Mouse (Mus musculus): ENCODE measurements at regions not wholly inside any gene's neighbourhood (a gene's known extent, or its start where the extent isn't known, plus 50 kb on each side); places are given as distances from the start of the nearest gene placed in this dataset.

DNA sequence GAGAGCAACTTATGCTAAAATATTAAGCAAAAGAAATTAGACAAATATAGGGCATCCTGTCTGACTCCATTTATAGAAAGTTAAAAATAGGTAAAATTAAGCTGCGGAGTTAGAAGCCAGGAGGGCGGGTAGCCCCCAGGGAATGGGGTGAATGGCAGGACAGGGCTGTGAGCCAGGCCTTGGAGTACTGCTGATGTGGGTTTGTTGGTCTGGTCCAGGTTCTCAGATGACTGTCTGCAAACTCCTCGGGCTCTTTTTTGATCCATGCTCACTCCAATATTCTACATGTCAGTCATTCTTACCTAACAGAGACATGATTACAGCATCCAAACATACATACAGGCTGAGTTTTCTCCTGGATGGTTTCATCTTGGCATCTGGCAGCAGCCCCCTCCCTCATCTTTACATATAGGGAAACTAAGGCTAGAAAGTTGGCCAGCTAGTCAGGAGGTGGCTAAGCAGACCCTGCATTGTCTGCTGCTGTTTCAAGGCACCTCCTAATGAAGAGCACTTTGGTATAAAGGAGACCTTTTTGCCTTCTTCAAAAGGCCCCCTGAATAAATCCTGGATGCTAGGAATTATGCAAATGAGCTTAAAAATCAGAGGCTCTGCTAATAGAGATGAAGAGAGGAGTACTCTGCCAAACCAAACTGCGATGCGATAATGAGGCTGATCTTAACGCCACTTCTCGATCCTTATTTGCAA, 354.4 kb downstream of the Xylt1 start:
- no peak for DNase-seq (ENCODE audit: low spot score in 2 of 2)

DNA sequence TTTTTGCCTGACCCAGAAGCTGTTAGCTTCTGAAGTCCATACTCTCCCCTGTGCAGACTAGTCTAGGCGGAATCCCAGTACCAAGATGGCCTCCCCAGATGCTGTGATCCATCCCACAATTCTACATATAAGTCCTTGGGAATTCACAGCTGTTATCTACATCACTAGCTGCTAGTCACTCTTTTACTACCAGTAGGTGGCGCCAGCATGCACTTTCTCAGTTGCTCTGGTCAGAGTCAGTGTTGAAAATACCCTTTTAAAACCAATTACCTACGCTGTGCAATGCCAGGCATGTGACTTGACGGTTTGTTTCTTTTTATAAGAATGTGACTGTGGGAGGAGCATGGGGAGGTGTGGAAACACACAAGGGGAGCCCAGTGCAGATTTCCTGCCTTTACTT, 348.3 kb downstream of the Xylt1 start:
- no peak for DNase-seq (ENCODE audit: low spot score in 2 of 2)

Measured in thymus, postnatal 10 days (tissue).